Mouse (Mus musculus) small intestine, adult 2 months (tissue): Measurements from ENCODE around the gene Mreg. TPM values are rescaled to one million over a fixed set of nuclear protein-coding genes. Genes with fewer than 3 reads are reported as not detected.

Source experiments
- H3K27ac ChIP-seq: fragments of 200-500 bp; 2 replicates; pipeline ENCODE4 v1.5.1; 2012; ENCODE audit warnings: low read depth, low read length, control low read depth, inconsistent platforms; ENCODE audit not compliant: insufficient read depth
- H3K27me3 ChIP-seq: fragments of 200-500 bp; 2 replicates; pipeline ENCODE4 v1.6.1; 2012; ENCODE audit warnings: mild to moderate bottlenecking, moderate library complexity, low read length, inconsistent platforms; ENCODE audit not compliant: control insufficient read depth, insufficient read depth
- H3K36me3 ChIP-seq: fragments of 200-500 bp; 2 replicates; pipeline ENCODE4 v1.6.1; 2012; ENCODE audit warnings: mild to moderate bottlenecking, low read length, control low read depth, inconsistent platforms; ENCODE audit not compliant: control insufficient read depth, insufficient read depth
- H3K4me1 ChIP-seq: fragments of 200-500 bp; 2 replicates; pipeline ENCODE4 v1.6.1; 2012; ENCODE audit warnings: low read length, inconsistent platforms, mixed read lengths; ENCODE audit not compliant: control insufficient read depth, insufficient read depth, insufficient read length
- H3K4me3 ChIP-seq: fragments of 200-500 bp; 2 replicates; pipeline ENCODE4 v1.5.1; 2012; ENCODE audit warnings: low read depth, mild to moderate bottlenecking, control low read depth, inconsistent platforms, low read length, moderate library complexity
- CTCF ChIP-seq: fragments of 200-500 bp; IDR thresholded peaks from 2 replicates; pipeline ENCODE4 v1.5.1; 2012; ENCODE audit warnings: low read depth, mild to moderate bottlenecking, control low read depth, inconsistent platforms, low read length, moderate library complexity, mixed read lengths; ENCODE audit not compliant: insufficient replicate concordance, insufficient read length; ENCODE audit errors: extremely low read depth
- POLR2A ChIP-seq: fragments of 200-500 bp; IDR thresholded peaks from 2 replicates; pipeline ENCODE4 v1.6.1; 2012; ENCODE audit warnings: low read depth, mild to moderate bottlenecking, control low read depth, inconsistent platforms, low read length, moderate library complexity
- WGBS: fragments of 180-500 bp; shearing (Covaris S2); methylation state at CpG from one replicate; pipeline ENCODE4 v1.1.7; 2018; 5-methylcytosine and 5-hydroxymethylcytosine counted together
- polyA plus RNA-seq: library from polyadenylated mRNA; depleted of rRNA; stranded (reverse); fragments of >200 nt; gene quantifications from 2 replicates; pipeline ENCODE4 v1.2.3, GENCODE M21; 2012

Gene Mreg
- polyA plus RNA-seq, 1 experiment, result 11.0 TPM

GRCm38 (mm10) chr1:72186151-72186550 lies 26.0 kb downstream of the Mreg start:
- no peaks in the 10 kb centered on the region for H3K27me3 ChIP-seq
- H3K4me1 ChIP-seq, result peaks cover 6% of the 10 kb centered on the region; the same call in 1 of the 2 replicates
- H3K36me3 ChIP-seq, result no peaks in the 10 kb centered on the region
- WGBS, result 35% methylated on average over 5 of the region's 5 CpGs
- H3K27ac ChIP-seq, result no peak overlapping the region
- TF ChIP-seq POLR2A (no peak), CTCF (no peak)
- H3K4me3 ChIP-seq, result no peak overlapping the region

GRCm38 (mm10) chr1:72183554-72183953 lies 28.6 kb downstream of the Mreg start:
- WGBS, result 54% methylated on average over 6 of the region's 6 CpGs
- H3K27ac ChIP-seq, result no peak overlapping the region
- H3K4me1 ChIP-seq, result peaks cover 6% of the 10 kb centered on the region; the same call in 1 of the 2 replicates
- no peak overlapping the region for H3K4me3 ChIP-seq
- TF ChIP-seq CTCF, result no peak
- TF ChIP-seq POLR2A, result no peak
- no peaks in the 10 kb centered on the region for H3K27me3 ChIP-seq
- no peaks in the 10 kb centered on the region for H3K36me3 ChIP-seq

GRCm38 (mm10) chr1:72182930-72183499 lies 29.1 kb downstream of the Mreg start:
- WGBS, result 8% methylated on average over 13 of the region's 13 CpGs
- no peak overlapping the region for H3K27ac ChIP-seq
- H3K36me3 ChIP-seq, result no peaks in the 10 kb centered on the region
- peaks cover 6% of the 10 kb centered on the region; the same call in 1 of the 2 replicates for H3K4me1 ChIP-seq
- no peaks in the 10 kb centered on the region for H3K27me3 ChIP-seq
- peak overlapping the region; percentile 11; the same call in 1 of the 2 replicates for H3K4me3 ChIP-seq
- TF ChIP-seq CTCF (peak; percentile 17; the same call in 1 of the 2 replicates), POLR2A (no peak)

GRCm38 (mm10) chr1:72179947-72180346 lies 32.2 kb downstream of the Mreg start:
- Histone ChIP-seq H3K36me3 (no peaks in the 10 kb centered on the region), H3K27ac (no peak overlapping the region), H3K4me3 (no peak overlapping the region), H3K4me1 (peaks cover 7% of the 10 kb centered on the region; the same call in 1 of the 2 replicates), H3K27me3 (no peaks in the 10 kb centered on the region)
- 90% methylated on average over 7 of the region's 7 CpGs for WGBS
- TF ChIP-seq POLR2A, result no peak
- no peak for TF ChIP-seq CTCF

GRCm38 (mm10) chr1:72176239-72176638 lies 35.9 kb downstream of the Mreg start:
- Histone ChIP-seq H3K4me1 (peaks cover 17% of the 10 kb centered on the region), H3K27me3 (no peaks in the 10 kb centered on the region), H3K27ac (no peak overlapping the region), H3K4me3 (no peak overlapping the region), H3K36me3 (no peaks in the 10 kb centered on the region)
- 78% methylated on average over 6 of the region's 6 CpGs for WGBS
- TF ChIP-seq POLR2A (no peak), CTCF (no peak)

GRCm38 (mm10) chr1:72174183-72174582 lies 37.9 kb downstream of the Mreg start:
- WGBS, result 34% methylated on average over 7 of the region's 7 CpGs
- H3K27me3 ChIP-seq, result no peaks in the 10 kb centered on the region
- TF ChIP-seq CTCF (no peak), POLR2A (no peak)

GRCm38 (mm10) chr1:72173402-72174051 lies 38.6 kb downstream of the Mreg start:
- H3K27me3 ChIP-seq, result no peaks in the 10 kb centered on the region
- peaks cover 17% of the 10 kb centered on the region for H3K4me1 ChIP-seq
- peak overlapping the region; percentile 71 for H3K27ac ChIP-seq
- H3K36me3 ChIP-seq, result no peaks in the 10 kb centered on the region
- WGBS, result 22% methylated on average over 8 of the region's 8 CpGs
- TF ChIP-seq POLR2A (no peak), CTCF (no peak)
- peak overlapping the region; percentile 23 for H3K4me3 ChIP-seq

More at GRCm38 (mm10) chr1:72174183-72174582, 37.9 kb downstream of the Mreg start:
- H3K4me3 ChIP-seq, result no peak overlapping the region
- peaks cover 17% of the 10 kb centered on the region for H3K4me1 ChIP-seq
- H3K36me3 ChIP-seq, result no peaks in the 10 kb centered on the region
- peak overlapping the region; percentile 23 for H3K27ac ChIP-seq
